Mouse (Mus musculus) layer of hippocampus, adult 9-10 months (tissue): Measurements from ENCODE around the gene Zfp292.
A peak's percentile ranks its signal among the peaks of the same experiment; 100 is the strongest.

Source experiments
- DNase-seq: peaks from one replicate; pipeline ENCODE4 v3.0.0; 2022; ENCODE audit warnings: low spot score

Zfp292 gene

DNA sequence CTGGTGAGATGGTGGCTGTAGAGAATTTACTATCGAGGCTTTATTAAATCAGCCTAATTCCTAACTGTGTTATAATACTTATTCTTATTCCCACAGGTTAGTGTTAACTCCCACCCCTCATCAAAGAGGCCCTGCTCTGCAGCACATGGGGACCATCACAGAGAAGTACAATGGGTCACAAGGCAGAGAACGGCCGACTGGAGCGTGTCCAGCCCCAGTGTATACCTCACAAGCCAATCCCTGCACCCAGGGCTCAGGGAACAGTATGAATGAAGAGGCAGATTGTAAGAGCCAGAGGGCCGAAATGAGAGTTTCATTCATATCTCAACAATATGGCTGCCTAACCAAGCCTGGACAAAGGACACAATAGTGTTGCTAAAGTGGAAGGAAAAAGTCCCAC is 86.5 kb downstream of the Zfp292 start:
- DNase-seq = no peak

GRCm38 (mm10) chr4:34786476-34786875 is 96.3 kb downstream of the Zfp292 start:
- no peak for DNase-seq

- no peak for DNase-seq
These were observed 97.1 kb downstream of the Zfp292 start for GRCm38 (mm10) chr4:34785646-34786045.

DNA sequence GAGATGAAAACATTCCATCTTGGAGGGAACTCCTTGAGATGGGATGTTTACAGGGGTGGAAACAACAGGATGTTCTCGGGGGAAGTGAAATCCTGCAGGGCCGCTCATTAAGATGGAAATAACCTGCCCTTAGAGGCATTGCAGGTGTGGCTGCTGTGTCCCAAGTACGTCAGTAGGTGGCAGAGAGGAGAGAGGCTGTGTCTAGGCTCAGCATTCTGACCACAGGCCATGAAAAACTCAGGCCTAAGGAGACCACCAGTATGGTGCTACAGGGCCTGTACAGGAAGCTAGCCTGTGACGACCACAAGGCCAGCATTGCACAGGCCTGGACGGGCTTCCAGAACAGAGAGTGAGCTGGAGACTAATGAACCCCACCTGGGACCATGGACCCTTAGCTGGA is 97.9 kb downstream of the Zfp292 start:
- no peak for DNase-seq

GRCm38 (mm10) chr4:34782730-34783129 is 100.0 kb downstream of the Zfp292 start:
- DNase-seq = no peak

- peak; percentile 77 for DNase-seq
These were observed 104.9 kb downstream of the Zfp292 start, which contains the start of gene Smim8 for GRCm38 (mm10) chr4:34777677-34778527. TSS of gene Smim8 (minus strand) at chr4:34778423.

GRCm38 (mm10) chr4:34771652-34772371 is 110.9 kb downstream of the Zfp292 start:
- no peak for DNase-seq

DNA sequence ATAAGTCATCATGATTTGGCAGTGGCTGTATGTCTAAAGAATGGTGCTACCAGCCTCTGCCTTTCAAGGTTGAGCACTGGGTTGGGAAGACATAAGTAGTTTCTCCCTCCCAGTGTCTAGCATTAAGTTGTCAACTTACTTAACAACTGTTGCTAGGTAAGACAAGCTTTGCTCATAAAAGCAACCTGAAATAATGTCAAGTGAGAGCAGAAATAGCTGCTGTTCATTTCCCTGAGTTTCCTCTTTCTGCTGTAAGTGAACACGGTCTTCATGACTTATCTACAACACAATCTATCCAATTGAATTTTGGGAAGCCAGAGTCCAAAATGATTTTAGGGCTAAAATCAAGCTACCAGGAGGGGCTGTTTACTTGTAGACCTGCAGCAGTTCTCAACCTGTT is 126.6 kb downstream of the Zfp292 start, which contains the start of gene Gm136:
TSS of gene Gm136 (minus strand) at position 101 of the 400 bp plus-strand sequence.
- no peak for DNase-seq
